Mouse (Mus musculus) adrenal gland, postnatal 10 days (tissue): ENCODE results near the gene 4632433K11Rik. TPM values are rescaled to one million over a fixed set of nuclear protein-coding genes. Genes with fewer than 3 reads are reported as not detected.
"Not testable (repeated sequence)": the region's sequence is repeated elsewhere in the genome, so short reads cannot be mapped to it uniquely, and the experiment has no call there.

Experiments used
- DNase-seq: peaks from one replicate; pipeline ENCODE4 v3.0.0; 2021; ENCODE audit warnings: mixed read lengths
- long read RNA-seq, 2 experiments: library from polyadenylated mRNA; stranded (forward); transcript quantifications; one replicate each; pipeline ENCODE4 v2.0.0; 2021
- total RNA-seq, 2 experiments: library from RNA; stranded (reverse); gene quantifications; 2 replicates each; pipeline ENCODE4 v1.2.3; 2021

4632433K11Rik gene
- not detected for total RNA-seq
- long read RNA-seq, experiment 1 = 0 reads
- long read RNA-seq, experiment 2 = 0 reads

DNA sequence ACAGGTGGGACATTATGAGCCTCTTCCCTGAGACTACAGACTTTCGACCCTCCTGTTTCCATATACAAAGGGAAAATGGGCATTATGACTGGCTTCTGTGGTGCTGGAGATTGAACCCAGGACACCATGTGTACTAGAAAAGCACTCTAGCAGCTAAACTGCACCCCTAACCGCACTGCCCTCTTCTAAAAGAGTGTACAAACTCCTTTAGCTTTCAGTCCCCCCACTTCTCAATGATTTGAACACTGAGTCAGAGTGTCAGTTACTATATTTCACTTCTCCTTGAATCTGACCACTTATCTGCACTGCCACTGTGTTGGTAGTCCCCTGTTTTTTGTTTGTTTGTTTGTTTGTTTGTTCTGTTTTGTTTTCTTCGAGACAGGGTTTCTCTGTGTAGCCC, at the start of gene 4632433K11Rik:
TSS of gene 4632433K11Rik (plus strand) at position 301 of the 400 bp plus-strand sequence.
- no peak for DNase-seq

DNA sequence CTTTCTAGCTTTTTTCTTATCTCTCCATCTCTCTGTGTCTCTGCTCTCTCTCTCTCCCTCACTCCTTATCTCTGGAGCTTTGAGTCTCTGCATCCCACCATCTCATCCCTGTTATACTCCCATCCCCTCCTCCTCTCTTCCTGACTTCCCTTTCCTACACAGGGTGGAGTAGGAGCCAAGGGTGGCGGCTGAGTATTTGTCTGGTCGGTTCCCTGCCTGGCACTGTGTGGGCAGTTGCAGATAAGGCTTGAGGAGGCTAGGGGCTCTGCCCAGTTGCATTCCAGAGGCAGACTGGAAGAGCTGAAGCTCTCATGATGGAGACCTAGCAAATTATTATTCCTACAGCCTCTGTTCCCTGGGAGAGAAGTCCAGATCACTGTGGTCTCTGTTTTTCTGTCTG, 45.7 kb upstream of the 4632433K11Rik start:
- DNase-seq = no peak

DNA sequence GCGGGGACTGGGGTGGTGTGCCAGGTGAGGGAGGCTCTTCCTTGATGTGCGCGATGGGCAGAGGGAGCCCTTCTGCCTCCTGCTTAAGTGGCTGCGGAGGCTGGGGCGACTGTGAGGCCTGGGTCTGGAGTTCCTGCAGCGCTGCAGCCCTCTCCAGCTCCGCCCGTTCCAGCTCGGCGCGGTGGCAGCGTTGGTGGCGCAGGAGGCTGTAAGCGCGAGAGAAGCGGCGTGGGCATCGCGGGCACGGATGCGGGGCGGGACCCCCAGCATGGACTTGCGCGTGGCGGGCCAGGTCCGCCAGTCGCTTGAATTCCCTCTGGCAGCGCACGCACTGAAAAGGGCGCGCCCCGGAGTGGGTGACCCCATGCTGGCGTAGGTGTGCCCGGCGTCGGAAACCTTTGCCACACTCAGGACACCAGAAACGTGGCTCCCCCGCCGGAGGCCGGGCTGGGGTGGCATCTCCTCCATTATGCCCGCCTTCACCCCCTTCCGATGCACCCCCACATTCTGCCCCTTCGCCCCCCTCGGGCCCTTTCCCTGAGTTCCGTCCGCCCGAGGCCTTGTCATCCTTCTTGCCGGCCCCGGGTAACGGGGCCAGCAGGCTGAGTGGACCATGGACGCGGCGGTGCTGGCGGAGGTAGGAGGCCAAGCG, 40.4 kb upstream of the 4632433K11Rik start:
- DNase-seq = no peak

DNA sequence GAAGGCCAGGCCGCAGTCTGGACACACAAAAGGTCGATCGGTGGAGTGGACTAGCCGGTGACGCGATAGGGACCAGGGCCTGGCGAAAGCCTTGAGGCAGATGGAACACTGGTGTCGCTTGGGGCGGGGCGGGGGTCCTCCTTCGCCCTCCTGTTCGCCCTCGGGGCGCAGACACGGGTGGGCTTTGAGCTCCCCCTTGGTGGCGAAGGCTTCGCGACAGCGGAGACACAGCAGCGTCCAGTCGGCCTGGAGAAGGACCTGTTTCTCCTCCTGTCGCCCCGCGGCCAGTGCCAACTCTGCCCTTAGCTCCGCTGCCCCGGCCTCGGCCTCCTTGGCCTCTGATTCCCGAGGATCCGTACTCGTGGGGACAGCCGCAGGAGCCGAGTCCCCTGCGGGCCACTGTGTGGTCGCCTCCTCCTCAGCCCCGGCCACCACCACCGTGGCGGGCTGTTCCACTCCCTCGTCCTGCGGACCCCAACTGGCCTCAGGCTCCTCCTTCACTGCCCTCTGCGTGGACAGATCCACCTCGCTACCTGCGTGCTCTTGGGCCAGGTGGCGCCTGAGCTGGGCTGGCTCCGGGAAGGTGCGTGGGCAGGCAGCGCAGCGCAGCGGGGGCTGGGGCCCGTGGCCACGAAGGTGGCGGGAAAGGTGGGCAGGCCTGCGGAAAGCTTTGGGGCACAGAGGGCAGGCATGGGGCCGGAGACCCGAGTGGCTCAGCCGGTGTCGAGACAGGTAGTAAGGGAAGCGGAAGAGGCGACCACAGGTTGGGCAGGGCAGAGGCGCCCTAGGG, 39.7 kb upstream of the 4632433K11Rik start:
- no peak for DNase-seq

DNA sequence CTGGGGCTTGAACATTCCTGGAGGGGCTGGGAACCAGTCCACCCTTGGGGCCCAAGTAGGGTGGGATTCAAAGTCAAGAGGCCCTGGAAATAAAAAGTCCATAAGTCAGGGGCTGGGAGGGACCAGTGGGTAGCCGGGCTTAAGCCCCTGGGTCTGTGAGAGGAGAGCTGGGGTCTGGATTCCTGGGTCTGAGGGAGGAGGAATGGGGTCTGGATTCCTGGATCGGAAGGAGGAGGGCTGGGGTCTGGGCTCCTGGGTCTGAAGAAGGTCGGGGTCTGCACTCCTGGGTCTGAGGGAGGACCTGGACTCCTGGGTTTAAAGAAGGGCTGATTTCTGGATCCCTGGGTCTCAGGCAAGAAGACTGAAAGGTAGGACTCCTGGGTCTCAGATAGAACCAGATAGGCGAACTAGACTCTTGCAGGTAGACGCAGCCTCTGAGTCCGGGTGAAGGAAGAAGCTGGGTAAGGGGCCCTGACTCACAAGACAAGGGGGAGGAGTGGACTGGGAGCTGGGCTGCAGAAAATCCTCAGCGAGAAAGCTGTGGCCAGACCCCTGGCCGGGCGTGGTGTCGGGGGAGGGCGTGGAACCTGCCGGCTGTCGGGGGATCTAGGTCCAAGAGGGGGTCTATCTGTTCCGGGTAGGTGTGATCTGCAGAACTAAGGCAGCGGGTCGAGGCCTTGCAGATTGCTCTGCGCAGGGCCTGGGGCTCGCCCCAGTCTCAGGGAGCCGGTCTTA, 38.5 kb upstream of the 4632433K11Rik start:
- no peak for DNase-seq

DNA sequence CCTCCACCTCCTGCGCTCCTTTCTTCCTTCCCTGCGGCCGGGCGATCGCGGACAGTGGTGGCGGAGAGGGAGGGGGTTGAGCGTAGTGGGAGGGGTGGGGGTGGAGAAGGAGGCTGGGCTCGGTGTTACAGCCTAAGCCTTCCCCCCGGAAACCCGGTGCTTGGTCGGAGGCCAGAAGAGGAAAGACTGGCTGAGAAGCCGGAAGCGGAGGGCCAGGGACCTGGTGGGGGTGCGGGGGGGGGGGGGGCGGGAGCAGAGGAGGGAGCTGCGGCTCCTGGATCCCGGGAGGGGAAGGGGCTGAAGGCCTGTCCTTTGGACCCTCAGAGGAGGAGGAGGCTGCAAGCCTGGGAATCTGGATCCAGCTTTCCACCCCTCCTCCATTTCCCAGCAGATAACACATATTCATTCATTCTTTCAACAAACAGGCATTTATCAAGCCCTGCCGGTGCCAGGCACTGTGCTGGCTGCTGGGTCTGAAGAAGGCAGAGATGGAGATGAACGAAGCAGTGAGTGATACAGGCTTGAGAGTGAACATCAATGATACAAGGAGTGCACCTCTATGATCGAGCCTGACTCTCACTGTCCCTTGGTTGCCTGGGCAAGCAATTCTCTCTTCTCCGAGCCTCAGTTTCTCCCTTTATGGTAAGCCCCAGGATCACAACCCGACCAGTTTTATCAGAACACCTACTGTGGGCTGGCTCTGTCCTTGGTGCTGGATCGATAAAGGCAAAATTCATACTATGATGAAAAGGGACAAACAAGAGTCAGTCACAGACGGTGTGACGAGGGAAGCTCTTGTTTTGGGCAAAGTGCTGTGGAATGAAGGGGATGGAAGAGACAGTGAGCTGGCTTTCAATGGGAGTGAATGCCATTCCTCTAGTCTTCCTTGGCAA, 37.7 kb upstream of the 4632433K11Rik start, which contains the start of gene Zfp579:
TSS of gene Zfp579 (minus strand) at position 156 of the 893 bp plus-strand sequence.
- DNase-seq = peak; percentile 97

DNA sequence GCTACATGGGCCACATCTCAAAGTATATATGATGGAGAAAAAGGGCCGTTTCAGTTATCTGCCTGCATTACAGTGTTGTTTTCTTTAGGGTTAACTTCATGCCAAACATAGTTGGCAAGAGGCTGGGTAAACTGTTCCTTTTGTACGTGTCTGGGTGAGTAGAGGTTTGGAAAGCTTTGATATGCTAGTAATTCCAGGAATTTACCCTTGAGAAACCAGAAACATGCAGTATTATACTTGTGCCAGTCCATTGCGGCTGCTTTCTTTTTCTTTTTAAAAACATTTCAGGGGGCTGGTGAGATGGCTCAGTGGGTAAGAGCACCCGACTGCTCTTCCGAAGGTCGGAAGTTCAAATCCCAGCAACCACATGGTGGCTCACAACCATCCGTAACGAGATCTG, 37.0 kb upstream of the 4632433K11Rik start:
- no peak for DNase-seq

DNA sequence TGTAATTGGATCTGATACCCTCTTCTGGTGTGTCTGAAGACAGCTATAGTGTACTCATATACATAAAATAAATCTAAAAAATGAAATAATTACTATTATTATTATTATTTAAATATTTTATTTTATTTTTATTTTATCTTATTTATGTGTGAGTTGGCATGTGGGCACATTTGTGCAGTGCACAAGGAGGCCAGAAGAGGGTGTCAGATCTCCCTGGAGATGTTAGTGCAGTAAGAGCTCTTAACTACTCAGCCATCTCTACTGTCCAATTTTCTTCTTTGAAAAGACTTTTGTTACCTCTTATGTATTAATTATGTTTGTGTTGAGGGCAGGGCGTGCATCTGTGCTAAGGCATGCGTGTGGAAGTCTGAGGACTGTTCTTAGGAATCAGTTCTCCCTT, 34.0 kb upstream of the 4632433K11Rik start:
- peak; percentile 39 for DNase-seq

DNA sequence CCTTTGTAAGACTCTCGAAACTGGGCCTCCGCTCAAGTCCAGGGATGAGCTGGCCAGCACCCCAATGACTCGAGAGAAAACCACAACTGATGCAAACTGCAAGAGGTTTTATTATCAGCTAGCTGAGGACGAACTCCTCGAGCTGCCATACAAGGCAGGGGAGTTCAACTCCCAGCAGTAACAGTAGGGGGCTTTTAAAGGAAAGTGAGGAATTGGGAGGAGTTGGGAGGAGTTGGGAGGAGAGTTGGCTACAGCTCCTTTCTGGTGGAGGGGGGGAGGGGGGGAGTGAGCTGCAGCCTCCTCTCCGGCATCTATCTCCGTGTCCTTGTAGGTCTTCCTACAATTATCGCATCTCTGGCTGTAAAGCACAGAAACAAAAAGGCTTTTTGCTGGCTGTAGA, 31.0 kb upstream of the 4632433K11Rik start:
- DNase-seq = not testable (repeated sequence)

DNA sequence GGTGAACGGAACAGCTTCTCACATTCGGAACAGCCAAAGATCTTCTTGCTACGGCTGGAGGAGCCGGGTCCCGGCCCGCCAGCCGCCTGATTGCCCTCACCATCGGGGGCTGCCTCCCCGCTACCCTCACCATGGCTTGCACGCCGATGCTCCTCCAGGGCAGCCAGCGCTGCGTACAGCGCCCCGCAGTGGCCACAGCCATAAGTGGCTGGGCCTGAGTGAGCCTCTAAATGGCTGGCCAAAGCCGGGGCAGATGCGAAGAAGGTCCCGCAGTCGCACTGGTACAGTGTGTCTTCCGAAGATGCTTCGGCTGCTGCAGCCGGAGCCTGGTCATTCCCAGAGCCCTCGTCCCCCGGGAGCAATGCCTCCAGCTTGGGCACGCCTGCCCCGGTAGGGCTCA, 25.7 kb upstream of the 4632433K11Rik start:
- no peak for DNase-seq

DNA sequence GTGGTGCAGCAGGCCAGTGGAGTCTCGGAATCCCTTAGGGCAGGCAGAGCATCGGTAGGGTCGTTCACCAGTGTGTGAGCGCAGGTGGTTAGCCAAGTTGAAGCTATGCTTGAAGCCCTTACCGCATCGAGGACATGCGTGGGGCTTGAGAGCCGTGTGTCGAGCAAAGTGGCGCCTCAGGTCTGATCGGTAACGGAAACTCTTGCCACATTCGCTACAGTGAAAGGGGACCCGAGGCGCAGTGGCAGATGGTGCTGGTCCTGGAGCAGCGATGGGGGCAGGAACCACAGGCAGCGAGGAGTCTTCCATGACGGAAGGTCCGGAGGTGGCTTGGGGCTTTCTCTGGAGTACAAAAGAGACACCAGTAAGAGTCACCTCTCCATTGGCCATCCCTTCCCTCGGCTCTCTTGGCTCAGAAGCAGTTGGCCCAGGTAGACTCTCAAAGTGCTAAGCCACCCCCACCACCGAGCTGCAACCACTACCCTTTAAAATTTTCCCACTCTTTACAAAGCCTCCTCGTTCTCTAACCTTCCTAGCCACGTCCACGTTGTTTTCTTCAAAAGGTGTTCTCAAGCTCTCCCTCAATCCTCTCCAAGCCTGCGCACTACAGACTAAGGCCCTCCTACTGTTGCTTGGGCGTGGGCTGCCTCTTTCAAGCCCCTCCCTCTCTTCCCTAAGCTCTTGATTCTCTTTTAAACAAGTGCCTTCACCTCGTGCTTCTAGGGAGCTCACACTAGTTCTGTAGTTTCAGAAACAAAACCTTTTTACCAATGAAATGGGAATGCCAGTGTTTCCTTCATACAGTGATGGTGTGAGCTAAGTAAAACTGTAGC, 21.0 kb upstream of the 4632433K11Rik start:
- no peak for DNase-seq

DNA sequence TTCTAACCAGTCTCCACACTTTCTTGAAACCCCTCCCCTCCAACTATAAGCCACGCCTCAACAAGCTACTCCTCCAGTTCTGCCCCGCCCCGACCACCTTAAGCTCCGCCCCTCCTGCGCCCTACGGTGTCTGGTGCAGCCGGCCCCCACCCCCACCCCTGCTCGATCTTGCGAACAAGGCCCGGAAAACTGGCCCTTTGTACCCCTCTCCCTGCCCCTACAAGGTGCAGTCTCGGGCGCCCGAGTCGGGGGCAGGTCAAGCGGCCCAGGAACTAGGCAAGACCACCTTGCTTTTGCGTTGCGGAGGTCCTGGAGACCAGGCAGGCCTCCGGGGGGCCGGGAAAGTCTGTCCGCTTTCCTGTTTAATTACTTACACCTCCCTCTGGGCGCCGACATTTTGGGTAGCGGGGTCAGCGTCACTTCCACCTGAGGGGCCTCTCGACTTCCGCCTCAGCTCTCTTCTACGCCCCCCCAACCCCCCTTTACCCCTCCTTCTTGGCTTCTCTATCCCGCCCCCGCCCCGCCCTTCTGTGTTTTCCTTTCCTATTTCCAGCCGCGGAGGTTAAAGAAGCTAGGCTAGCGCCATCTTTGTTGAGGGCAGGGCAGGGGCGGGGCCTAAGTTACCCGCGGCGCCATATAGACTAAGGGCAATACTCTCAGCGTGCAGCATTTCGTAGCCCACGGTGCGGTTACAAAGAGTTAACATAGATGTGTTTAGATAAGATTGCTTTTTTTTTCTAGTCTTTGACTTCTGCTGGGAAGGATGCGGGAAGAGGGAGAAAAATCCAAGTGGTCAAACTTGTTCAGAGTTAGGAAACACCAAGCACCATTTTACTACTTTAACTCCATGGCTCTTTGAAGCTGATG, 19.4 kb upstream of the 4632433K11Rik start, which contains the start of the genes Zfp524 and Fiz1:
TSS of gene Zfp524 (plus strand) at position 165 of the 867 bp plus-strand sequence.
TSS of gene Fiz1 (minus strand) at position 447 of the 867 bp plus-strand sequence.
- DNase-seq = peak; percentile 98

DNA sequence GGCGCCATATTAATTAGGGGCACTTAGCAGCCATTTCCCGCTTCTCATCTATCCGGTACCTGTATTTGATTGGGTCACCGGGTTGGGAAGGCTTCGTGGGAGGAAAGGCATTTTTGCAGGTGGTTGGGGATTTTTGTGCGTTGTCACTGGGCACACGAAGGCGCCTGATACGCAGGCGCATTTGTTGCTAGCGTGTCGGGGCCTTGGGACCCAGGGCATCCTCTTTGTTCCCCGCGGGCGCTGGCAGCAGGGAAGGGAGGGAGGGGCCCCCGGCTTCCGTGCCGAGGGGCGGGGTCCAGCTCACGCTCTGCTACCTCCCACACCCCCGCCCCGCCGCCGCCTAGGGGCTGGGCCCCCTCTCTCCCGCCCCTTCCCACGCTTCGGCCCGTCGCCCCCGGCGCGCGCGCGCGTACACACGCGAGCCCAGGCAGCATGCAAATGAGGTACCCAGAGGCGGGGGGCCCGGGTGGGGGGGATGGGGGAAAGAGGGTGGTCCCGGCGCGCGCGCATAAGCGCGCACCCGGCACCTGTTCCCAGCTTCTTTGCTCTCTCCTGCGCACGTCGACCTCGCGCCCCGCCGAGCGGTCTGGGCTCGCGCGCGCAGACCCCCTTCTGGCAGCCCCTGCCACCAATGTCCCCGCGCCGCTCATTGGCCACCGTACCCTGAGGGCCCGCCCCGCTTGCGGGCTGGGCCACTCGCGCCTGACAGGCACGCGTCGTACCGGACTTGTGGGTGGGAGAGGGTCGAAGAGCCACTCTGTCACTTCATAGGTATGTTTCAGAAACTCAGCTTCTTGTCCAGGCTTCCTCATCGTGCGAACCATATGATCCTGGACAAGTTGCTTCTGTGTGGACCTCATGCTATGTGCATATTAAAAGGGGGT, 18.6 kb upstream of the 4632433K11Rik start, which contains the start of gene Gm44973:
TSS of gene Gm44973 (plus strand) at position 379 of the 884 bp plus-strand sequence.
- peak; percentile 98 for DNase-seq

DNA sequence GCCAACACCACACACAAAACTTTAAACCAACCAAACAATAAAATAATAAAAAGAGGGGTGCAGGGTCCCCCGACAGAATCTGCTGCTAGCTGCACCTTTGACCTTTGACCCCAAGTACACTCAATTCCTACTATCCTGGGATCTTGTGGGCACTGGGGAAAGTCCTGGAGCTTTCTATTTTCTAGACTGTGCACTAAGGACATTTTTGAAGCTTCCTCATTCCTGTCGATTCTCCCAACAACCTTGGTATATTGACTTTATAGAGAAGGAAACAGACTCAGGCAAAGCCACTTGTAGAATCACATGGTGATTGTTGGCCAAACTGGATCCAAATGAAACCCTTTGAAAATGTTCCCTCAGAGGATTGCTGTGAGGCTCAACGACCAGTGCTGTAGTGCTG, 17.9 kb upstream of the 4632433K11Rik start:
- no peak for DNase-seq

DNA sequence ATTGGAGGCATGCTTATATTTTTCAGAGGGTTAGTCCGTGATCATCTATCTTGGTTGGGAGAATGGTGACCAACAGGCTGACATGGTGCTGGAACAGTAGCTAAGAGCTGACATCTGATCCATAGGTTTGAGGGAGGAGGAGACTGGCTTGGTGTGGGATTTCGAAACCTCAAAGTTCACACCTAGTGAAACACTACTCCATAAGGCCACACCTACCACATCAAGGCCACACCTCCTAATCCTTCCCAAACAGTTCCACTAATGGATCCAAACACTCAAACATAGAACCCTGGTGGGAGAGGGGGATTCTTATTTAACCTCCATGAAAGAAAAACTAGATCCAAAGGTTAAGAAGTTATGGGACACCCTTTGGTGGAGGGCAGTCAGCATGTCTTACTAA, 17.0 kb upstream of the 4632433K11Rik start:
- DNase-seq = no peak

DNA sequence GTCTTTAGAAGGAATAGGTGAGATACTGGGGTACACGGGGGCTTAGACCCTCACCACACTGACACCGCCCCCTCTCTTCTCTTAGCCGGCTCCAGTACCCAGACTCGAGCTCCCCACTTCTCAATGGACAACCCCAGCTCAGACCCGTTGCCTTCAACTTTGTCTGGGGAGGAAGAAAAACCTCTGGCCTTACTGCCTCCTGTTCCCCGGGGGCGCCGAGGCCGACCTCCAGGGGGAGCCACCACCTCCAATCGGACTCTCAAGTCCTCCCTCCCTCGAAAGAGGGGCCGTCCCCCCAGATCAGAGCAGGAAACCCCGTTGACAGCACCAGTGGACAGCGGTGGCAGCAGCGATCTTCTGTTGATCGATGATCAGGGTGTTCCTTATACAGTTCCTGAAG, 16.6 kb upstream of the 4632433K11Rik start:
- no peak for DNase-seq

DNA sequence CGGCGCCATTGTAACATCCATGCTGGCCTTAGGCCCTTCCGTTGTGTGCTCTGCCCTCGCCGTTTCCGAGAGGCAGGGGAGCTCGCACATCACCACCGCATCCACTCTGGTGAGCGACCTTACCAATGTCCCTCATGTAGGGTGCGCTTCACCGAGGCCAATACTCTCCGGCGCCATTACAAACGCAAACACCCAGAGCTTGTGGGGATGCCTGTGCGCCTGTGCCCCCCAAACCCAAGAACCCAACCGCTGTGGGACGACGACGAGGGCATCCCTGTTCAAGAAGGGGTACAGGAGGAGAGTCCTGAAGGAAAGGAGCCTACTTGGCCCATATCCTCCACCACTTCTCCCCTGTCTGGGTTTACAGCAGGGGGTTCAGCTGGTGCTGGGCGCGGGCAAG, 16.0 kb upstream of the 4632433K11Rik start:
- no peak for DNase-seq

DNA sequence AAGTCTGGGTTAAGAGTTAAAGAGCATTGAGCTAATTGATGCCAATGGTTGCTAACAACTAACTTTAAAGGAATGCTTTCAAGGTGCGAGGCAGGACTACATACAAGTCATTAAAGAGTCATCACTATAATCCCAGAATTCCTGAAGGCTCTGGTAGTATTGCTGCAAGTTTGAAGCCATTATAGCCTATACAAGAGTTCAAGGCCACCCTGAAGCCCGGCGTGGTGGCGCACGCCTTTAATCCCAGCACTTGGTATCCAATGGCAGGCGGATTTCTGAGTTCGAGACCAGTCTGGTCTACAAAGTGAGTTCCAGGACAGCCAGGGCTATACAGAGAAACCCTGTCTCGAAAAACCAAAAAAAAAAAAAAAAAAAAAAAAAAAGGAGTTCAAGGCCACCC, 14.3 kb upstream of the 4632433K11Rik start:
- DNase-seq = peak; percentile 35
